Mouse (Mus musculus) myocyte (in vitro differentiated cells): ENCODE data around the gene Myh7. TPM values are rescaled to one million over a fixed set of nuclear protein-coding genes. Genes with fewer than 3 reads are reported as not detected.
"Not testable (repeated sequence)": the region's sequence is repeated elsewhere in the genome, so short reads cannot be mapped to it uniquely, and the experiment has no call there.

Source experiments
- H3K27me3 ChIP-seq: one replicate; pipeline ENCODE4 v1.6.1; 2011; ENCODE audit not compliant: control insufficient read depth, insufficient read depth, insufficient read length
- H3K36me3 ChIP-seq: one replicate; pipeline ENCODE4 v1.6.1; 2011; ENCODE audit not compliant: control insufficient read depth, insufficient read depth
- H3K4me2 ChIP-seq: one replicate; pipeline ENCODE4 v1.6.1; 2011; ENCODE audit warnings: low read depth, control low read depth
- H3K4me3 ChIP-seq: one replicate; pipeline ENCODE4 v1.5.1; 2011; ENCODE audit warnings: mild to moderate bottlenecking, control low read depth, moderate library complexity
- H3K79me2 ChIP-seq: one replicate; pipeline ENCODE4 v1.6.1; 2011; ENCODE audit not compliant: control insufficient read depth, insufficient read depth
- H3ac ChIP-seq: one replicate; pipeline ENCODE4 v1.6.1; 2011; ENCODE audit not compliant: control insufficient read depth, insufficient read length
- CEBPB ChIP-seq: IDR thresholded peaks from 2 replicates; pipeline ENCODE4 v1.6.1; 2011; ENCODE audit warnings: mild to moderate bottlenecking, moderate library complexity; ENCODE audit not compliant: poor library complexity, insufficient read depth, severe bottlenecking
- E2F4 ChIP-seq: IDR thresholded peaks from one replicate; pipeline ENCODE4 v1.6.1; 2011; ENCODE audit warnings: mild to moderate bottlenecking, control low read depth, moderate library complexity; ENCODE audit not compliant: insufficient read depth
- MAX ChIP-seq: IDR thresholded peaks from one replicate; pipeline ENCODE4 v1.6.1; 2011; ENCODE audit warnings: low read depth, mild to moderate bottlenecking, control low read depth
- MYOD1 ChIP-seq, 3 experiments: IDR thresholded peaks; one replicate each; pipeline ENCODE4 v1.6.1; 2011; ENCODE audit warnings: control low read depth in 2 of 3, low read depth in 2 of 3, mild to moderate bottlenecking in 2 of 3, moderate library complexity in 1 of 3; ENCODE audit not compliant: insufficient read length in 2 of 3, control insufficient read depth in 1 of 3
- MYOG ChIP-seq, 3 experiments: IDR thresholded peaks; one replicate each; pipeline ENCODE4 v1.6.1; 2011; ENCODE audit warnings: control low read depth in 2 of 3, low read depth in 2 of 3, mild to moderate bottlenecking in 2 of 3; ENCODE audit not compliant: insufficient read length in 2 of 3, control insufficient read depth in 1 of 3, insufficient read depth in 1 of 3
- POLR2A ChIP-seq: IDR thresholded peaks from one replicate; pipeline ENCODE4 v1.6.1; 2011; ENCODE audit warnings: low read depth, mild to moderate bottlenecking, control low read depth, moderate library complexity; ENCODE audit not compliant: insufficient read length
- POLR2AphosphoS2 ChIP-seq: IDR thresholded peaks from one replicate; pipeline ENCODE4 v1.6.1; 2011; ENCODE audit warnings: low read depth, control low read depth; ENCODE audit not compliant: insufficient read length
- REST ChIP-seq: IDR thresholded peaks from one replicate; pipeline ENCODE4 v1.6.1; 2011; ENCODE audit warnings: mild to moderate bottlenecking, control low read depth, moderate library complexity; ENCODE audit not compliant: insufficient read depth, insufficient read length
- SRF ChIP-seq: IDR thresholded peaks from one replicate; pipeline ENCODE4 v1.6.1; 2011; ENCODE audit warnings: low read depth; ENCODE audit not compliant: control insufficient read depth, insufficient read length
- TCF12 ChIP-seq: IDR thresholded peaks from one replicate; pipeline ENCODE4 v1.6.1; 2011; ENCODE audit warnings: mild to moderate bottlenecking, control low read depth; ENCODE audit not compliant: poor library complexity, insufficient read depth, severe bottlenecking
- TCF3 ChIP-seq: IDR thresholded peaks from one replicate; pipeline ENCODE4 v1.6.1; 2011; ENCODE audit warnings: low read depth, control low read depth; ENCODE audit not compliant: insufficient read length
- USF1 ChIP-seq: IDR thresholded peaks from one replicate; pipeline ENCODE4 v1.6.1; 2011; ENCODE audit warnings: low read depth, mild to moderate bottlenecking, control low read depth, moderate library complexity
- polyA plus RNA-seq: library from polyadenylated mRNA; unstranded; fragments of >200 nt; fragmentation: generic; extraction: Trizol; gene quantifications from one replicate; pipeline ENCODE4 v1.2.1, GENCODE M21; 2012; ENCODE audit warnings: missing spikeins

The Myh7 gene
- polyA plus RNA-seq, 1 experiment = 56.5 TPM

GRCm38 (mm10) chr14:54950493-54950892, 43.9 kb downstream of the Myh7 start:
- no peak for TF ChIP-seq MYOG (IDR thresholded peaks at IDR 0.05; ENCODE audit: control insufficient read depth in 1 of 3, insufficient read depth in 1 of 3, insufficient read length in 2 of 3, low read depth in 2 of 3)
- no peak for TF ChIP-seq TCF3
- TF ChIP-seq POLR2A = no peak
- TF ChIP-seq REST = no peak
- no peak for TF ChIP-seq MYOD1 (IDR thresholded peaks at IDR 0.05; ENCODE audit: control insufficient read depth in 1 of 3, insufficient read length in 2 of 3, low read depth in 2 of 3)
- TF ChIP-seq TCF12 = no peak
- TF ChIP-seq E2F4 = no peak
- TF ChIP-seq USF1 = no peak
- TF ChIP-seq MAX = no peak
- TF ChIP-seq POLR2AphosphoS2 = no peak
- TF ChIP-seq SRF = no peak
- TF ChIP-seq CEBPB = no peak
- Histone ChIP-seq H3ac (no peak overlapping the region), H3K4me3 (no peak overlapping the region), H3K36me3 (no peaks in the 10 kb centered on the region), H3K79me2 (no peaks in the 10 kb centered on the region), H3K27me3 (peaks cover 27% of the 10 kb centered on the region), H3K4me2 (no peak overlapping the region)

DNA sequence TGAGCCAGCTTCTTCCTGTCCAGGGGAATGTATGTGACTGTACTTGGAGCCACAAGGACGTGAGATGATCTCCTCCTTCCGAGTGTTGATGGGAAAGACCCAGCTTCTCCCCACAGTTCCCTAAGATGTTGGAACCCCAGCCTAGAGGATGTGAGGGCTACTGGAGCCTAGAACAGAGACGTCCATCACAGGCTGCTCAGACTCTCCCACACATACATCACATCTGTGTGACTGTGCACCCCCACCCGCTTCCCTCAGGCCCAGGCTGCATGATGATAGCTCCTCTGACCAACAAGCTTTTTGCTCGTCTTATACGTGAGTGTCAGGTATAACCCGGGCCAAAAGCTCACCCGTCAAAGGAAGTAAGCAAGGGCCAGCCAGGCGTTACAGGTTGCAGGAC, 45.6 kb downstream of the Myh7 start:
- Histone ChIP-seq H3K79me2 (no peaks in the 10 kb centered on the region), H3ac (no peak overlapping the region), H3K4me3 (no peak overlapping the region), H3K36me3 (no peaks in the 10 kb centered on the region), H3K4me2 (no peak overlapping the region), H3K27me3 (peaks cover 23% of the 10 kb centered on the region)
- TF ChIP-seq TCF3 = no peak
- no peak for TF ChIP-seq SRF
- no peak for TF ChIP-seq MAX
- TF ChIP-seq MYOD1 (IDR thresholded peaks at IDR 0.05; ENCODE audit: control insufficient read depth in 1 of 3, insufficient read length in 2 of 3, low read depth in 2 of 3) = no peak
- TF ChIP-seq POLR2AphosphoS2 = no peak
- TF ChIP-seq CEBPB = no peak
- no peak for TF ChIP-seq POLR2A
- no peak for TF ChIP-seq E2F4
- no peak for TF ChIP-seq USF1
- TF ChIP-seq TCF12 = no peak
- TF ChIP-seq REST = no peak
- TF ChIP-seq MYOG (IDR thresholded peaks at IDR 0.05; ENCODE audit: control insufficient read depth in 1 of 3, insufficient read depth in 1 of 3, insufficient read length in 2 of 3, low read depth in 2 of 3) = no peak

GRCm38 (mm10) chr14:54947008-54947407, 47.4 kb downstream of the Myh7 start:
- H3K27me3 ChIP-seq = peaks cover 13% of the 10 kb centered on the region
- H3ac ChIP-seq, H3K4me2 ChIP-seq, H3K79me2 ChIP-seq, H3K36me3 ChIP-seq, H3K4me3 ChIP-seq: not testable (repeated sequence)

- no peak overlapping the region for H3K4me3 ChIP-seq
- no peaks in the 10 kb centered on the region for H3K36me3 ChIP-seq
- peaks cover 13% of the 10 kb centered on the region for H3K27me3 ChIP-seq
- H3K79me2 ChIP-seq = no peaks in the 10 kb centered on the region
- H3K4me2 ChIP-seq = peak overlapping the region; percentile 45
- TF ChIP-seq MYOD1 (IDR thresholded peaks at IDR 0.05; ENCODE audit: control insufficient read depth in 1 of 3, insufficient read length in 2 of 3, low read depth in 2 of 3) (peak in 1 of 3 experiments; percentile 22), POLR2A (no peak), MYOG (IDR thresholded peaks at IDR 0.05; ENCODE audit: control insufficient read depth in 1 of 3, insufficient read depth in 1 of 3, insufficient read length in 2 of 3, low read depth in 2 of 3) (peak; percentile 51 to 63 (median 54))
- no peak overlapping the region for H3ac ChIP-seq
Measured at GRCm38 (mm10) chr14:54945975-54946704, 48.3 kb downstream of the Myh7 start.

- H3K4me2 ChIP-seq = no peak overlapping the region
- H3K79me2 ChIP-seq = no peaks in the 10 kb centered on the region
- no peak overlapping the region for H3K4me3 ChIP-seq
- peaks cover 8% of the 10 kb centered on the region for H3K27me3 ChIP-seq
- TF ChIP-seq E2F4 (no peak), CEBPB (no peak), POLR2A (no peak), TCF3 (no peak), TCF12 (no peak), POLR2AphosphoS2 (no peak), USF1 (no peak), REST (no peak), MYOG (IDR thresholded peaks at IDR 0.05; ENCODE audit: control insufficient read depth in 1 of 3, insufficient read depth in 1 of 3, insufficient read length in 2 of 3, low read depth in 2 of 3) (no peak), SRF (no peak), MYOD1 (IDR thresholded peaks at IDR 0.05; ENCODE audit: control insufficient read depth in 1 of 3, insufficient read length in 2 of 3, low read depth in 2 of 3) (no peak), MAX (no peak)
- H3K36me3 ChIP-seq = no peaks in the 10 kb centered on the region
- no peak overlapping the region for H3ac ChIP-seq
Measured at GRCm38 (mm10) chr14:54944939-54945338, 49.5 kb downstream of the Myh7 start.
